Mouse (Mus musculus) gastrocnemius, postnatal 25 days (tissue): ENCODE results near the gene Capn15. TPM values are rescaled to one million over a fixed set of nuclear protein-coding genes. Genes with fewer than 3 reads are reported as not detected.

Experiments
- DNase-seq: peaks from one replicate; pipeline ENCODE4 v3.0.0; 2022
- long read RNA-seq, 2 experiments: library from polyadenylated mRNA; stranded (forward); transcript quantifications; one replicate each; pipeline ENCODE4 v2.0.0; 2021
- total RNA-seq, 2 experiments: library from RNA; stranded (reverse); gene quantifications; 1 replicate in 1 of 2; 2 replicates in 1 of 2; pipeline ENCODE4 v1.2.3; 2021

The Capn15 gene
- total RNA-seq: 1 to 10 TPM; 5.6 to 6.8 TPM
- long read RNA-seq, experiment 1, partial matches to known transcripts: 2 of 5 reads
- long read RNA-seq, experiment 1, other reads (novel, unspliced or antisense): 3 of 5 reads
- long read RNA-seq, experiment 2, partial matches to known transcripts: 0 of 4 reads
- long read RNA-seq, experiment 2, other reads (novel, unspliced or antisense): 4 of 4 reads

DNA sequence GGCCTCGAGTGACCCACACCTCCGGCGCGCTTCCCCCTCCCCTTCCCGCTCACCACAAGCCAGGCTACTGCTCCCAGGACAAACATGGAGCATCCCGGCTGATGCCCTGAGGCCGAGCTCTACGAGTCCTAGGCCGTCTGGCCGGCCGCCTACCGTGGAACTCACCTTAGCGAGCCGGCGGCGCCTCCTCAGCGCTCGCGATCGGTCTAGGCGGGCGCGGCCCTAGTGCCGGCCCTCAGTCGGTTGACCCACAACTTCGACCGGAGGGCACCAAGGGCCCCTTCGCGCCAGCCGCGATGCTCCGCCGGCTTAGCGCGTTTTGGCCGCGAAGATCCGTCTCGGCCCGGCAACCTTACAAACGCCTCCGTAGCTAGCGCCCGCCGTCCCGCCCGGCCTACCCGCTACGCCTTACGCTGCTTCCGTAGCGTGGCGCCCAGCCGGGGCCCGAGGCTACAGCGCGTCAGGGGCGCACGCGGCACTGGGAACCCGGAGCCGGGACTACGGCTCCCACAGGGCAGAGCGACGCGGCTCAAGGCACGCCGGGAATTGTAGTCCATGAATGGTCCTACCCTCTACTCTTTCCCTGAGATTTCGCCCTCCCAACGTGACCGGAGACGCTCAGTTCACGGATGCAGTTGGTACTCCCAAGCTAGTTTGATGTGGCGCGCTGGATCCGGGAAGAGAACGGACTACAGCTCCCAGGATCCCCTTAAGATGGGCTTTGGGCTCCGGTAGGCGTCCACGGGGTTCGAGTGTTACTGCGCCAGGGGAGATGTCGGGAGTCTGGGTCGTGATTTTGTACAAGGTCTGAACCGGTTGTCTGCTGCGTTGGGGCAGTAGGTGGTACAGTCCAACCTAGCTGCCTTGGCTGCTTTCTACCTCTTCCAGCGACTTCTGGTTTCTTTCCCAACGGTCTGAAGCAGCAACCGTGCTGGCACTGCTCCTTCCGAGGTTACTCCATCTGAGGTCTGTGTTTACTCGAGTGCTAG, at the start of gene Capn15:
Gene Capn15, minus strand, starts transcription at position 491 of the 989 bp plus-strand sequence.
- peak; percentile 94 for DNase-seq

DNA sequence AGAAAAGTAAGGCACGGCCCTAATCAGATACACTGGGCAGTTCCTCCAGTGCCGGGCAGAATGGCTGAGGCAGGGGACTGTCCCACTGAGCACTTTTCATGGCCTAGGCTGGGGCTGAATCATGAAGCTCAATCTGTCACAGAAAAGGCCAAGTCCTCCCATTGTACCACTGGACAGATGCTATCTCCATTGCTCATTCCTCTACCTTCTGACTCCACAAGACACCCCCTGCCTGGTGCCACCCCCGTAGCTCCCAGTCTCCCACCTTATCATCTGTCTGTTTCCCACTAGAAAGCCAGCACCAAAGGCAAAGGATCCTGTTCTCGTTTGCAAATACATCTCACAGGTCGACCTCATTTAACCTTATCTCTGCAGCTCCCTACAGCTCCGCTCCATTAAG, 46.4 kb upstream of the Capn15 start:
- DNase-seq: no peak

DNA sequence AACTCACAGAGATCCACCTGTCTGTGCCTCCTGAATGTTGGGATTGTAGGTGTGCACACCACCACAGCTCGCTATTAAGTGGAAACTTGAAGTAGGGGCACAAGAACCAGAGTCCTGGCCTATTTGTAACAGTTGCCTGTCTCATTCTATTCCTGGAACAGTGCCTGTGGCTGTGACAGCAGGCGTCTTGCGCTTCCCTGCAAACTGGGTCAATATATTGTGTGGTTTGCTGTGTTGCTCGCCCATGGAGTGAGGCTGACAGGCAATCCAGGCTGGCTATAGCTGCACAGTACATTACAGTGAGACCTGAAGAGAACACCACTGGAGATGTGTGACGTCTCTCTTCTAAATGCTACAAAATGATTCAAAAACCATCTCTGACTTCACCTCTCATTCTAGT, 46.0 kb upstream of the Capn15 start:
- no peak for DNase-seq

DNA sequence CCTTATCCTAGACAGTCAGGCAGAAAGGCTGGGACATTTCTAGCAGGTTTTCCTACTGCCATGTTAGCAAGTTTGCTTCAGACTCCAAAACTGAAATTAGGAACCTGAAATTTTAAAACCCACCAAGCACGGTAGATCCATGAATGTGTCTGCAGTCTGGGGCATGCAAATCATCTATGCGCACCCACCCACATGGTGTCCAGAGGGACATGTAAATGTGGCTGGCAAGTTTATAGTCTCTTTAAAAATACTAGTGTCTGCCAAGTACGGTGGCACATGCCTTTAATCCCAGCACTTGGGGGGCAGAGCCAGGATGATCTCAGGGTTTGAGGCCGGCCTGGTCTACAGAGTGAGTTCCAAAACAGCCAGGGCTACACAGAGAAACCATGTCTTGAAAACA, 42.7 kb upstream of the Capn15 start:
- no peak for DNase-seq

DNA sequence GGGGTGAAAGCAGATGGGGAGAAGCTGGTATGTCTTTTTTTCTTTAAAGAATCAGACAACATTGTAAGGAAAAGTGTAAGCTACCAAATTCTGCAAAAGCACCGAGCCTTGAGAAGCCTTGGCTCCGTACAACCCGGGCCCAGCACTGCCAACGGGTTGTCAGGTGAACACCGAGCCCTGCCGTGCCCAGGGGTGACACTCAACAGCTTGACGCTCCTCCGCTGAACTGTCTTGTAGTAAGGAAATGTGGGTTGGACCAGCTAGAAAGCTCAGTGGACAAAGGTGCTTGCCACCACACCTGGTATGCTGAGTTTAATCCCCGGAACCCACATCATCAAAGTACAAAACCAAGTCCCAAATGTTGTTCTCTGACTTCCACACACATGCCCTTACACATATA, 39.1 kb upstream of the Capn15 start:
- DNase-seq: no peak

GRCm38 (mm10) chr17:26023966-26024365, 38.4 kb upstream of the Capn15 start:
- DNase-seq: no peak

GRCm38 (mm10) chr17:26023181-26023580, 37.6 kb upstream of the Capn15 start:
- no peak for DNase-seq

GRCm38 (mm10) chr17:26021728-26022341, 36.2 kb upstream of the Capn15 start:
- DNase-seq: no peak

- DNase-seq: no peak
These were observed 35.3 kb upstream of the Capn15 start for GRCm38 (mm10) chr17:26020848-26021347.

GRCm38 (mm10) chr17:26018388-26018787, 32.8 kb upstream of the Capn15 start:
- DNase-seq: no peak

- peak; percentile 49 for DNase-seq
These were observed 32.4 kb upstream of the Capn15 start for GRCm38 (mm10) chr17:26017949-26018348.

DNA sequence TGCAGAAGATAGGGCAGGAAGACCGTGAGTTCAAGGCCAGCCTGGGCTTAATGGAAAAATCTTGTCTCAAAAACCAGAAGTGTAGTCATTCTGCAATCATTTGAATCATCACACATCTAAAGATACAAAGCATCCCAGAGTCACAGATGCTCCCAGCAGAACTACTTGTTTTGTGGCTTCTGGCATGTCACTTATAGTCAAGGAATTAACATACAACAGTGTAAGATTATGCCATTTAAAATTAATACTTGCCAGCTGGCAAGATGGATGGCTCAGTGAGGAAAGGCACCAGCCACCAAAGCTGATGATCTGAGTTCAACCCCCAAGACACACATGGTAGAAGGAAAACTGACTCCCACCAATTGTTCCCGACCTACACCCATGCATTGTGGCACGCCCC, 31.4 kb upstream of the Capn15 start:
- DNase-seq: no peak

DNA sequence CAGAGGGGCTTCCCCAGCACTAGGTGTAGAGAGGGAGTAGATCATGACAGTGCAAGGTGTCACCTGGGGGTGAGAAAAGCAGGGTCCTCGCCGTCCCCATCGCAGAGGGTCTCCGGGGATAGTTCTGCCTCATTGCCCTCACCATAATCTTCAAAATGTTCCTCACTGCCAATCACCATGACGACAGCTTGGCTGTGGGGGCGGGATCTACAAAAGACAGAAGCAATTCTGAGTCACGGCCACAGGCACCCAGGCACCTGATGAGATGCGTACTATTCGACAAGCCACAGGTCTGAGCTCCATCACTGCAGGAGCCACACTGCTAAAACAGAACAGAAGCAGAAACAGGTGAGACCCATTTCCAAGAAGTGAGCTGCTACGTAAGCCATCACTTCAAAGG, 28.1 kb upstream of the Capn15 start:
- DNase-seq: no peak

DNA sequence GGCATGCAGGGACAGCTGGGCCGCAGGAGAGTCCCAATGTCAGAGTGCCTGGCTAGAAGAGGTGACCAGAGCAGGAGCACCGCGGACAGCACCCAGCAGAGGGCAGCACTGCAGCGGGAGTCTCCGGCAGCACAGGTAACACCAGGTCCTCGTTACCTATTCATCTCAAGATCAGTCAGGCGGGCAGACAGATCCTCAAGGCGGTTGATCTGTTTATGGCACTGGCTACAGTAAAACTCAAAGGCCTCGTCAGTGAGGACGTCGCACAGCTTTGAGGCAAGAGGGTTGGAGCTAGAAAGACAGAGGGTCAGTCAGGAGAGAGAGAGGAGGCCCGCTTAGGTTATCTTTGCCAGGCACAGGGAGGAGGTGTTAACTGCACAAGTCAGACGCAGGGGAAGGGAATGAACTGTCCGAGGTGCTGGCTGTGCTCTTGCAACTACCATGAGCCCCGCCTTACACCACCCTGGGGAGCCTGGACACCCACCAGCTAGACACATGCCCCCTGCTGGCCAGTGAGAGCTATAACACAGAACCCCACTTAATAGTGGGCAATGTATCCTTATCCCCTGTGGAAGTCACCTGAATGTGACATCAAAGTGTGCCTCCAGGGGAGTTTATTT, 26.4 kb upstream of the Capn15 start:
- peak; percentile 69 for DNase-seq

- DNase-seq: peak; percentile 45
These were observed 23.9 kb upstream of the Capn15 start for GRCm38 (mm10) chr17:26009540-26009939.

GRCm38 (mm10) chr17:26008787-26009186, 23.2 kb upstream of the Capn15 start:
- DNase-seq: no peak

DNA sequence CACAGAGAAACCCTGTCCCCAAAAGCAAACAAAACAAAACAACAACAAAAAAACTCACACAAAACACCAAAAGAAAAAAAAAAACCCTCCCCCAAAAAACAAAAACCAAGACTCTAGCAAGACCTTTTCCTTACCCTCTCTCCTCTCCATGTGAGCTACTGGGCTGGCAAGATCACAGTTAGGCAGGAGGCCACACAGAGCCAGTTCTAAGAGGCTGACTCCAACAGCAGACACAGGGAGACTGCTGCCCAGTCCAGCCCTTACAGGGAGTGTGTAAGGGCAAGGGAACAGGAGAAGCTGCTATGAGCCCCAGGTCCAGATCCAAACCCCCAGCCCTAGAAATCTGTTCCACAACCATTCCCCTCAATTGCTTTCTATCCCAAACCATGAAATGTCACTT, 22.7 kb upstream of the Capn15 start:
- DNase-seq: no peak

DNA sequence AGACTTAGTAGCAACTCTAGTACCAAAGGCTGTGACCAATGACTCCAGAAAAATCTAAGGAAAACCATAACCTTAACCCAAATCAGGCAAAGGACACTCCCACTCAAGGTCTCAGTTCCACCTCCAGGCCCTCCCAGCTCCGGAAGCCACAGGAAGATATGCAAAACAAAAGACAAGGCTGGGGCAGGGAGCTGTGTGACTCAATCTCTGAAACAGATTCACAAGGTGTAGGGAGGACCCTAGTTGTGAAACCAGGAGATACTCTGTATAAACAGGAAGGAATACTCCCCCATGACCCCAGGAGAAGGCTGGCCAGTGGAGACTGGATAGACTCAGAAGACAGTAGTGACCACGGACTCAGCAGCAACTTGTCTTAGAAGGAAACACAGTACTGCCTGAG, 22.1 kb upstream of the Capn15 start:
- DNase-seq: no peak

DNA sequence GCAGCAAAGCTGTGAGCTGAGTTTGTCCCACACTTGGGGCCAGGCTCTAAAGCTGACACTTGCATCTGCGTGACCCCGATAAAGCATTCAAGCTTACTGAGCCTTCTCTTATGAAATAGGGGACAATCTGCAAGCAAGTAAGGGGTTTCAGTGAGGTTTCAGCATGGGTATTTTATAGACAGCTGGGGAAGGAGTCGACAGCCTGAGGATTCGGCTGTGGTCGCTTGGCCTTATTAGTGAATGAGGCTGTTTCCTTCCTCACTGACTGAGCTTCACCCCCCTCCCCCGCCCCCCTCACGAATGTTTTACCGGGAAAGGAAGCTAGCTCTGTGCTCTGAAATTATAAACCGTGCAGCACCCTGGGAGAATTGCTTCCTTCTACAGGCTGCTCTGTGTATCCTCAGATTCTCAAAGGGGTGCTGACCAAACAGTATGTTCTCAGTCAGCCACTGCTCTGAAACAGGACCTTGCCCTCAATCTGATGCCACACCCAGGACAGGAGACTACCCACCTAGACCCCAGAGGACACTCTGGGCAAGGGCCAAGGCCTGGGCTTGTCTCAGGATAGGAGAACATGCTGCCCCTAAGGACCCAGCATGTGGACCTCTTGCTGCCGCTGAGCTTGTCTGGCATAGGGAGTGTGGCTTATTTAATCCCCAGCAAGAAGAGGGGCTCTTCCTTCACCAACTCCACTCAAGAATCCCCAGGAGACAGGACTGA, 20.3 kb upstream of the Capn15 start:
- no peak for DNase-seq

DNA sequence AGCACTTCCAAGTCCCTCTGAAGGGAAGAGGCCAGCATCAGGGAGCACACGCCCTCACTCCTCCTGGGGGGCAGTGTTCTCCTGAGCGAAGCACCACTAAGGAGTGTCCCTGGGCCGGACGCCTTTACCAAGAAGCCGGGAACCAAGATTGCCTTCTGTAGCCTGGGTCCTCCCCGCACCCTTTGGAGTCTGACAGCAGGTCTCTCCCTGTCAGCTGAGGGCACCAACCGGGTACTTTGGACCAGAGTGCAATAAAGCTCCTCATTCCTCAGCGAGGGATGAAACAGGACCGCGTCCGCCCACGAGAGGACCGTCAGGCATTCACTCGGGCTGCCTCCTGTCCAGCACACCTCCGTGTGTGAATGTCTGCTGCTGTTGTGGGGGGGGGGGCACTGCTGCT, 19.1 kb upstream of the Capn15 start:
- DNase-seq: no peak

- no peak for DNase-seq
These were observed 18.3 kb upstream of the Capn15 start for GRCm38 (mm10) chr17:26003864-26004263.

- DNase-seq: no peak
These were observed 12.8 kb upstream of the Capn15 start for GRCm38 (mm10) chr17:25998425-25998824.
